Mouse (Mus musculus) adipocyte (in vitro differentiated cells): ENCODE measurements around the gene Zmiz1.

Experiments
- DNase-seq: peaks from one replicate; pipeline ENCODE4 v3.0.0-alpha.2; 2016; ENCODE audit warnings: low spot score

Zmiz1 gene

DNA sequence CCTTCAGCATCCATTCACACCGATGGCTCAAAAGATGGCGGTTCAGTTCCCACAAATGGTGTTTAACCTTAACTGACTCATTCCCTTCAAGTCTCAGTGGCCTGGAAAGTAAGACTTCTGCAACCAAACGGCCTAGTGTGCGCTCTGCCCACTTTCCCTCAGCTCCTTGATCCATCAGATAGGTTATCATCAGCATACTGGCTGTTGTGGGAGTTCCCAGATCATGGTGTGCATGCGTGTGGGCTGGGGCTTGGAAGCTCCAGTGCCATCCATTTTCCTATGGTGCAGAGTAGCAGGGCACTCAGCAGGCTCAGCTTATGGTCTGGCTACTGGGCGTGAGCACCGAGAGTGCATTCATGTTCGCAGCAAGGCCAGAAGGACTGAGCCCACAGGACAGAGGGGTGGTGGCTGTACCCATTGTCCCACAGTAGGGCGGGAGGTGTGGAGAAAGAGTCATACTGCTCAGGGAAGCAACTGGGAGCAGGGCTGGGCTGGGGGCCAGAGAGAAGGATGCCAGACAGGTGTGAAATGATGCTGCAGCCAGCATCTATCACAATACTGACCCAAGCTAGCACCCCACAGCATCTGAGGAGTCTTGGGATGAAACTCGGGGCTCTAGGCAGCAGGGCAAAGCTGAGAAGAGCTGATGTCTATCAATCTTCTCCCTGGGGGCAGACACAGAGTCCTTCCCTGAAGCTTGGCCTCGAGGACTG is 33.7 kb downstream of the Zmiz1 start:
- DNase-seq = no peak

- DNase-seq = no peak
These were observed 34.6 kb downstream of the Zmiz1 start for GRCm38 (mm10) chr14:25493301-25494241.

GRCm38 (mm10) chr14:25494778-25495177 is 35.8 kb downstream of the Zmiz1 start:
- DNase-seq = no peak

DNA sequence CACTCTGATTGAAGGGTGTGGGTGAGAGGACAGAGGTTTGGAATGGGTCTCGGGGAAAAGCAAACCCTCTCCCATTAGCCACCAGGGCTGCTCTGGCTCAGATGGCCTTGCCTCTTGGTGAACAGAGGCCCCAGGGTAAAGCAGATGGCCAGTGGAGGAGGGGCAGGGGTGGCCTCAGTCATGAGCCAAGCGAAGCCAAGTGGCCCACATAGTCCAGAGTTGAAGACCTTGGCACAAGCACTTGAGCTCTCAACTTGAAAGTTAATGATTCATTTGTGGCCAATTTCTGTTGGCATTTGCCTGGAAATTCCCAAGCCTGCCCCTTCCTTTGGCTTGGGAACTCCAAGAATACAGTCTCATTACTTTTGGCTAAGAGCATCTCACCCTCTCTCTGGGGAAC is 37.1 kb downstream of the Zmiz1 start:
- DNase-seq = peak; percentile 82

DNA sequence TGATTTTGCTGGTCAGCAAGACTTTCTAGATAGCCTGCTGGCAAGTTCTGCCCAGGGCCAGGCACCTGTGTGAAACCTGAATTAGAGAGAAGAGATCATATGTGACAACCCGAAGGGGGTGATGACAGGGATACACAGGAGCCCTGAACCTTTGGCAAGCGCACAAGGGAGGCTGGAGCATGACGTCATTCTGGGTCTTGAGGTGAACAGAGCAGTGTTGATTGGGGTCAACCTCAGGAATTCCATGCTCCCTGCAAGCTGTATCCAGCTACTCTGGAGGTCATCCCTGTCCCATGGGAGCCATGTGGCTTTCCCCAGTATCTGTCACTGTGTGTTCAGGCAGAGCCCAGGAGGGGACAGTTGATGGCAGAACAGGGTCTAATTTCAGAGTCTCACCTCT is 38.0 kb downstream of the Zmiz1 start:
- DNase-seq = no peak

GRCm38 (mm10) chr14:25497596-25497995 is 38.6 kb downstream of the Zmiz1 start:
- DNase-seq = no peak

GRCm38 (mm10) chr14:25498367-25498766 is 39.4 kb downstream of the Zmiz1 start:
- no peak for DNase-seq

DNA sequence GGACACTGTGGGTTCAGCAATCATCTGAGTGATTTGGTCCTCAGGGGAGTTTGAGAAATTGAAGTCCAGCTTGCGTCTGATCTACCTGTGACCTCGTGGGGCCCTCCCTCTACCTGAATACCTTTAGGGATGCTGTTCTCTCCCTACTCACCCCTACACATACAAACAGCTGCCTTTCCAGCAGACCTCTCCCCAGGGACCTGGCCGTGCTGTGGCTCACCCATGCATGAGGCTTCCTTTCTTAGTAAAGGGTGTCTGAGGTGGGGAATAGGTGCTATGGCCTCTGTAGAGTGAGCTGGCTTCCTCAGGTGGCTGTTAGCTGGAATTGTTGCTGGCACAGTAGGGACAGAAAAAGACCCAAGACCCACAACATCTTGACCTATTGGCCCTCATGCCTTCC is 40.5 kb downstream of the Zmiz1 start:
- no peak for DNase-seq

GRCm38 (mm10) chr14:25500511-25501120 is 41.6 kb downstream of the Zmiz1 start:
- DNase-seq = no peak

DNA sequence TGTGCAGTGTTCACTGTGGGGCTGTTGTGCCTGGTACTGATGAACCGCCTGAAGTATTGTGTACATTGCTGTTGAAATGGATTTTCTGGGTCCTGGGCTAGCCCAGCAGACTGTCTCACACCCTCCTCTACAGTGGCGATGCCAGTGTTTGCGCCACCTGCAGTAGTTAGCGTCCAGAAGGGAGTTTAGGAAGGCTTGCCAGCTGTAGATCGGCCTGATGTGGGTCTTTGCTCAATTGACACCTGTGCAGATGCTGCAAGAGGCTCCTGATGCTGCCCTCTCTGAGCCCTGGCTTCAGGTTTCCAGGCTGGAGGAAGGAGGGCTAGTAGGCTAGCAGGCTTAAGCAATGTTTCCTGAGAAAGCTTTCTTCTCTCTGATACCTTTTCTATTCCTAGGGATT is 42.5 kb downstream of the Zmiz1 start:
- no peak for DNase-seq

DNA sequence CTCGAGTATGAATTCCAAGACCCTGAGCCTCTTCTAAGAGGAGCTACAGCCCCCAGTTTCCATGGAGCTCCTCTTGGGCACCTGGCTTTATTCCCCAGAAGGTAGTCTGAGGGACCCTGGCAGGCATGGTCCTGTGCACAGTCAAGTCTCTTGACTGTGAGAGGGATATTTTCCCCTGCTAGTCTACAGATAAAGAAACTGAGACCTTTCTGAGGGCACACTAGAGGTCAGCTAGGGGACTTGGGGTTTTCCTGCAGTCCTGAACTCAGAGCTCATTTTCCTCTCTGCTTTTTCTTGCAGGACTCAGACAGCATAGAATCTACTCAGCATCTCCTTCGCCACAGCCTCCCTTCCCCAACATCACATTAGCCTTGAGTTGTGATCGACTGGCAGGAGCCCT is 43.4 kb downstream of the Zmiz1 start:
- no peak for DNase-seq

GRCm38 (mm10) chr14:25504241-25504640 is 45.3 kb downstream of the Zmiz1 start:
- DNase-seq = no peak

GRCm38 (mm10) chr14:25505201-25505671 is 46.3 kb downstream of the Zmiz1 start:
- DNase-seq = peak; percentile 63

GRCm38 (mm10) chr14:25508111-25508756 is 49.2 kb downstream of the Zmiz1 start:
- no peak for DNase-seq

- no peak for DNase-seq
These were observed 49.8 kb downstream of the Zmiz1 start for GRCm38 (mm10) chr14:25508757-25509139.

GRCm38 (mm10) chr14:25509450-25510129 is 50.6 kb downstream of the Zmiz1 start:
- DNase-seq = peak; percentile 14

DNA sequence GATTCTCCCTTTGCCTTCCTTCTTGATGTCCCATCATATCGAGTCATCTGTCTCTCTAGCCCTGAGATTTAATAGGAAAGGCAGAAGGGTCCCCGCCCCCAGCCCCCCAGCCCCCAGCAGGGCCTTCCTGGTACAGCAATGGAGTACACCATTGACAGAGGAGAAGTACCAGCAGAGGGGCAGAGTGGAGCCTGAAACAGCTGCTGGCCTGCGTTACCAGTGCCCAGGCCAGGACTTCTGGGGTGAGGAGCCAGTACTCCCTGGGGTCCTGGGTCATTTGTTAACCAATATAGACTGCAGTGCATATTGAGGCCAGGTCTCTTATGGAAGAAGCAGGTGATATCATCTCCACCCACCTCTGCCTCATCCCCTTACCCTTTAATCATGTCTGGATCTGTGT is 51.4 kb downstream of the Zmiz1 start:
- DNase-seq = no peak

DNA sequence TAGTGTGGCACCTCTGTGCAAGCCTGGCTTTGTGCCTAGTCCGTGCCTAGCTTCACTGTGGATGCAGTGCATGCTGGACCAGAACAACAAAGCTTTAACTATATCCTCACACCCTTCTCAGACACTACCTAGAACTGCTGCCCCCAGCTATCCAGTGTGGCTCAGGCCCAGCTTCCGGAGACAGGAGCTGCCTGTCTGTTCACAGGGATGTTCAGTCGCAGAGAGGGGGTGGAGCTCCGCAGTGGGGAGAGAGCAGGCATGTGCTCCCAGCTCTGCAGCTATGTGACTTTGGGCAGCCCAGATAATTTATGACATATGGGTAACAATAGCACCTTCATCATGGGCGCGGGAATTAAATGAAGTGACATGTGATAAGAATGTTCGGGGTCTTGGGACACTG is 52.0 kb downstream of the Zmiz1 start:
- no peak for DNase-seq

DNA sequence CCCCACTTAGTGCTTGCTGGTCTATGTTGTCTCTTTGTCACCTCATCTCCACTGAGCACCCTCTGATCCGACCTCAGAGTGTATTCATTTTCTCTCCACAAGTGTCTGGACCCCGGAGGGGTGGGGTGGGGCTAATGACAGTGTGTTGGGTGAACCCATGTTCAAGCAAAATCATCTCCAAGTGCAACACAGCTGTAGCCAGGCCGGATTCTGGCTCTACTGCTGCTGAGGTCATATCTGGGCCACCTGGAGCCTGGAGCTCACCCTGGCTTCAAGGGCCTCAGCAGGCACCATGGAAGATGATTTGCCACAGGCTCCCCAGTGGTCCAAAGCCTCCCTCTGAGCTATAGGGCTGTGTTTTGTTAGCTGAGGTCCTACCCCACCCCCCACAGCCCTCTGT is 52.6 kb downstream of the Zmiz1 start:
- no peak for DNase-seq

GRCm38 (mm10) chr14:25511967-25512366 is 53.0 kb downstream of the Zmiz1 start:
- no peak for DNase-seq

- DNase-seq = no peak
These were observed 53.8 kb downstream of the Zmiz1 start for GRCm38 (mm10) chr14:25512803-25513202.

DNA sequence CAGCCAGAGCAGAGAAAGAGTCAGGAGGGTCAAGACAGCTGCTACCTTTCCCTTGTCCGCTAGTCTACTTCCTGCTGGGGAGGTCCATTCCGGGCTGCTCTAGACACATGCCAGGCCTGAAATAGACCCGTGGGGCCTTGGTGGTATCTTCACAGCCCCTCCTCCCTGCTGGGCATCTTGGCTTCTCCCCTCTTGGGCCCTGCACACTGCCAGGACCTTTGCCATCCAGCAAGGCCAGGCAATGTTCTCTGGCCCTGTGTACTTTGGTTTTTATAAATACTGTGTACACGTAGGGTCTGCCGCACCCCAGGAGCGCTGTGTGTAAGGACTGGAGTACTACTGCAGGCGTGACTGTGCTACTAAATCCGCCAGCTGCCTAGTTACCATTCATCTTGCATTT is 54.5 kb downstream of the Zmiz1 start:
- DNase-seq = no peak
